Mouse (Mus musculus) frontal cortex, adult 2 months (tissue): ENCODE measurements at regions not wholly inside any gene's neighbourhood (a gene's known extent, or its start where the extent isn't known, plus 50 kb on each side); places are given as distances from the start of the nearest gene placed in this dataset.

Experiments used
- DNase-seq, 2 experiments: peaks; one replicate each; pipeline ENCODE4 v3.0.0; 2022; ENCODE audit warnings: low spot score in 1 of 2; ENCODE audit errors: extremely low spot score in 1 of 2

DNA sequence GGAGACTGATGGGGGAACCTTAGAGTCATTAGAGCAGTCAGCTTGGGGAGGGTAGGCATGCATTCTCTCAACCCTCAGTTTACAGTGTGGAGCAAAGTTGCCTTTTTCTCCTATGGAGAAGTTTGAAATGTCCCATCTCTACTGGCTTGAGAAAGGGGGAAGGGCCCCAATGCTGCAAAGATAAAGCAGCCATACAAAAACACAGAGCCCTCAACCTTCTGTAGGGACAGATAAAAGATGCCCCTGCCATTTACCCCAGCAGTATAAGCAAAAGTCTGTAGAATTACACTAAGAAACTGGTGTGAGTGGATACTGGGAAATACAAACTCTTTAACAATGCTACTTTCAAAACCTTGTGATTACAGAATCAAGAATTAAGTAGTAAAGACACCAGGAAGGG, 71.9 kb upstream of the Tmem215 start:
- no peak for DNase-seq

DNA sequence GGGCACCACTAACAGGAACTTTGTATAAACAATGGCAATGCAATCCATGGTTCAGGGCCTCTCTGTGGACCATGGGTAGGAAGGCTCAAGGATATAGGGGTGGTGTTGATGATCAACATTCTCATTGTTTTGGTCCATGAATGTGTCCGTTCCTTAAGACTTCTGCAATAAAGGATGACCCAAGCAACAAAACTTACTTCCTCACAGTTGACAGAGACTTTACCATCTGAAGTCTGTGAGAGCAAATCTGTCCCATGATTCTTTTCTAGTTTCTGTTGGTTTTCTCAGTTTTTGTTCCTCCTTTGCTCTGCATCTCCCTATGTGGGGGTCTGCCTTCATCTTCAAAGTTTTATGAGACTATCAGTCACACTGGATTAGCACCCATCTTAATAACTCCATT, 81.8 kb upstream of the Tmem215 start:
- no peak for DNase-seq

GRCm38 (mm10) chr4:40385284-40385683, 86.7 kb upstream of the Tmem215 start:
- peak in 1 of 2 experiments; percentile 38 for DNase-seq

GRCm38 (mm10) chr4:40384704-40385103, 87.3 kb upstream of the Tmem215 start:
- peak in 1 of 2 experiments; percentile 20 for DNase-seq

DNA sequence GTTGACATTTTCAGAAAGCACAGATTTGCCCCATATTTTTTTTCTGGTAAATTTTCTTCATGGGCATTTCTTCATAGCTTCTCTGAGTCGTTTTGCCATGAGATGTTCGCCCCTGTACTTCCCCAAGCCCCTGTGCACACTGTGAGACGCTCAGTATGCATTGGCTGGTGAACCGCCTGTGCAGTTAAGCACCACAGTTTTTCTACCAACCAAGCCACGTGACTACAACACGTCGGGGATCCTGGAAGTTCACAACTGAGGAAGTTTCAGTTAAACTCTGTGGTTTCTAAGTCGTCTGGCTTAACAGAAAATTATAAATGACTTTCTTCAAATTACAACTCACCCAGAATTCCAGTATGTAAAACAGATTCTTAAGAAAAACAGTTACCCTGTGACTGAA, 91.7 kb upstream of the Tmem215 start:
- DNase-seq = no peak

DNA sequence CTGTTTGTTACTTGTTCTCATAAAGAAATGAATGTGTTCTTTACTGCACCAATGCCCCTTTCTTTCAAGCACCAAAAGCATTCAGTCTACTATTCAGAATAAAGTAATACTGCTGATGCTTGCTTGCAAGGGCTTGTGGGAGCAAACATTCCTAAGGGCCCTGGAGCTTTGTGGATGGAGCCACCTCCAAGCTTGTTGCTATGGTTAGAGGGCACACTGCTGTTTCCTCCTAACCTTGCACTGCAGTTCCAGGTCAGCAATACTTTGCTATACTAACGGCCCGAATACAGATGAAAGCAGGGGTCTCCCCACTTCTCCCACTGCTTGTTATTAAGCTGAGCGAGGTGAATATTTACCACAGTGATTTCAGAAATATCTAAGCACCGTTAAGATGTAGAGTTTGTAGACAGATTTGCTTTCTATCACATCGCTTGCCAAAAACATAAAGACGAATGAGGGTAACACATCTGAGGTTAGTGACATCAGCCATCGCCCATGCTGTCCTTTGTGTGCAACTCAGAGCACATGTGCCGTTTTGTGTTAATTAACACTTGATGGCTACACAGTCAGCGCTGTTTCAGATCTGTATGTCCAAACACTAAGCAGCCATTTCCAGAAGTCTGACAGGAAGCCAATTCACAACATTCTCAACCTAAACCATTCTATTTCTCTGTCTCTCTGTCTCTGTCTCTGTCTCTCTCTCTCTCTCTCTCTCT, 96.4 kb upstream of the Ndufb6 start:
- no peak for DNase-seq

DNA sequence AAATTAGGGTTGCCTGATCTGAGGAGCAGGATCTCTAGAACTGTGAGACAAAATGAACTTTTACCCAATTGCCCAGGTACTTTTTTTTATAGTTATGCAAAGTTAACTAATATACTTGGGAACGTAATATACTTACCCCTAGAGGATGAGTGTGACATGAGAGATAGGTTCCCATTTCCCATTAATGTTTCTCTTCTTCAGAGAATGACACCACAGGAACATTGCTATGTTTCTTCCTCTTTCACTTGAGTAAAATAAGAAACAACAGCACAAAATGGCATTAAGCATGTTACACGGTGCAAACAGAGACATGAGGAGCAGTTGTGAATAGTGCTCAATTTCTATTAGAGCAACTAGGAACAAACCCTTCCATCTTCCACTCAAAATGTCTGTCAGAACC, 95.0 kb upstream of the Ndufb6 start:
- DNase-seq = no peak

DNA sequence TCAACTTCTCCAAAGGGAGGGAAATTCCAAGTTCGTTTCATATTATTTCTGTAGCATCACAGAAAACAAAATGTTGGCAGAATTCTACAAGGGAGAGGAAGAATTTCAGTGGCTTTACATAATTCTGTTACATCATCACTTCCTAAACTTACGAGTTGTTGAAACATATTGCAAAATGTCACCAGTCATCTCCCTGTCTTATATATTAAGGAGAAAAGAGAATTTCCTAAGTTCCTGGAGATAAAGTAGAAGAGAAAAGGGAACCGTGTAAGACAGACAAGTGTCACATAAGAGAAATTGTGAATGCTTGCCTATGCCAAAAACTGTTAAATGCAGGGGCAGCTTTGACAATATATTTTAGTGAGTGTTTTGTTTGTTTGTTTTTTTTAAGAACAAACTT, 85.1 kb upstream of the Ndufb6 start:
- no peak for DNase-seq

DNA sequence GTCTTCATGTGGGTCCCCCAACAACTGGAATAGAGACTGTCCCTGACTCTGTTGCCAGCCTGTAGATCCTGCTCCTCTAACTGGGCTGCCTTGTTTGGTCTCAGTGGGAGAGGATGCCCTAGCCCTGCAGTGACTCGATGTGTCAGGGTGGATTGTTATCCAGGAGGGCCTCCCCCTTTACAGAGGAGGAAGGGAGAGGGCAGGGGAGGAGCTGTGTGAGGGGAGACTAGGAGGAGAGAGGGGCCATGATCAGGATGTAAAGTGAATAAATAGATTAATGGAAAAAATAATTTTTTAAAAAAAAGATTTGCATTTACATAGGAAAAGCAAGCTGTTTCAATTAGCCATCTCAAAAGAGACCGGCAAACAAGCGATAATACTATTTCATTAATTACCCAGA, 80.1 kb upstream of the Ndufb6 start:
- DNase-seq = no peak

DNA sequence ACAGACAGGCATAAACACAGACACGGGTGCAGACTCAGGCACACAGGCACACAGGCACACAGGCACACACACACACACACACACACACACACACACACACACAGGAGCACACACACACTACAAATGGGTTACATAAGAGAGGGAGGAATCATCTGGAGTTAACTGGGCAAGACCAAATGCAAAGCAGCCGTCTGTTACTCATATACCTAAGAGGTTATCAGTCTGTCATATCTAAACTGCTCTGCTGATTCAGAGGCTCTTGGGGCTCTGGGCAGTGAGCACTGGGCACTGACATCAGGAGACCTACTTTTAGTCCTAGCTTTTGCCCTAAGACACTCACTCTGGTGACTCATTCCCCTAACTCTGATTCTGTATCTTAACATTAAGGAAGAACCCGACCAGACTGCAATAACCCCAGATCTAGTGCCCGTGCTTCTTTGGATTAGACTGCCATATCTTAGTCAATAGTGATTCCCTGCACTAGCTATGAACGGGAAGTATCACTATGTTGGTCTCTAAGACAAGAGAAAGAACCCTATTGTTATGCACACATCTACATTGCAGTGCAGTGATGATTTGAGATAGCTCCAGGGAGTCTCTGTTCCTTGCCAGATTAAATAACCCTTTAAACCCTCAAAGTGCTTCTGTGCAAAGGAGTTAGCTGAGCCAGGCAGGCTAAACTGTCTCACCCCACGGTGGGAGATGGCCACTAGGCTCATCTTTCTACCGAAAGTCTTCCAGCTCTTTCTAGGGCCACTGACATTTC, 78.0 kb upstream of the Ndufb6 start:
- DNase-seq = no peak

- peak in 1 of 2 experiments; percentile 34 for DNase-seq
These were observed 76.7 kb upstream of the Ndufb6 start for GRCm38 (mm10) chr4:40355791-40356450.

DNA sequence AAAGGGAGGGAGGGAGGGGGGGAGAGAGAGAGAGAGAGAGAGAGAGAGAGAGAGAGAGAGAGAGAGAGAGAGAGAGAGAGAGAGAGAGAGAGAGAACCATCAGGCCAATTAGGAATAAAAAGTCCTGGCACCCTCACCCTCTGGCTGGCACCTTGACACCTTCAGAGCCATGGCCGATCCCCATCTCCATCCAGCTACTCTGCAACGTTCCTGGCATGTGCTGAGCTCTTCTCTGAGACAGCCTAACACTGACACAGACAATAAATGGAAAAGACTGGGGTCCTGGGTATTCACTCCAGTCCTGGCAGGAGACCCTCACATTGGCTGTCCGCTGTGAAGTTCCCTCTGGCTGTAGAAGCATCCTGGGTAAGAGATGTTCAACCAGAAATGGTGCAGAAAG, 75.2 kb upstream of the Ndufb6 start:
- DNase-seq = no peak

GRCm38 (mm10) chr4:40351648-40352047, 72.4 kb upstream of the Ndufb6 start:
- DNase-seq = no peak

DNA sequence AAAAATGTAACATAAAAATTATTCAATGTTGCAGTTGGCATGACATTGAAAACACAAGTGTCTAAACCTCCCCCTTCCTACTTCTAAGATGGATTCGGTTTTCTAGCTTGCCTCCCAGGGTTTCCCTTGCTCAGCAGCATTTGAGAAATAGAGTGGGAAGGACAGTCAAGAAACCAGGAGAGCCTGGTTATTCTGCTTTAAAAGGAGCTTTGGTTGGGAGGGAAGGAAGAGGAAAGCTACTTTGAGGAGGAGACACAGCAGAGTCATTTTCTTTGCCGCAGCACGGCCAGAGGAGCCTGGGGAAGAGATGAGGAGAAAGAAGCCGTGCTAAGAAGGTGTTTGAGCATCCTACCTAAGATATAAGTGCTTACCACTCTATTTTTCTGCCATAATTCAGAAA, 71.9 kb upstream of the Ndufb6 start:
- DNase-seq = peak in 1 of 2 experiments; percentile 22

- no peak for DNase-seq
These were observed 66.6 kb upstream of the Ndufb6 start for GRCm38 (mm10) chr4:40345847-40346246.

- DNase-seq = no peak
These were observed 63.0 kb upstream of the Ndufb6 start for GRCm38 (mm10) chr4:40342181-40342580.

DNA sequence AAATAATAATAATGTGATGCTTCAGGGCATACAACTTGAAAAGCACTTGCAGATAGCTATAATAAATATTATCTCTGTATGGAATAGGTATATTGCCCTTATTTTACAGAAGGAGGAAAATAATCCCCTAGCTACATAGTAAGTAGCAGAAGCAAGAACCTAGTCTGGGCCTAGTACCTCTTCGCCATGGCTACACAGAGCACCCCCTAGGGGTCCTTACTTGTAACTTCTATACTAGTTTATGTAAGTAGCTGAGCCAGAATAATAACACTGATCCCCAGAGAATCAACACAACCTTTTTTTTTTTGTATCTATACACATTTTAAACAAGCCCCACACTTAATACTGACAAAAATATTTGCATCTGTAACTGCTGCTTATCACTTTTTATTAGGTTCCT, 55.6 kb upstream of the Ndufb6 start:
- no peak for DNase-seq

GRCm38 (mm10) chr4:40329737-40330136, 50.5 kb upstream of the Ndufb6 start:
- no peak for DNase-seq
